Mouse (Mus musculus): ENCODE measurements around the gene Msi2. TPM values are rescaled to one million over a fixed set of nuclear protein-coding genes. Genes with fewer than 3 reads are reported as not detected.

Msi2 gene
- total RNA-seq, 2 experiments from 2014 or later, result 75.8 to 90.1 TPM

DNA sequence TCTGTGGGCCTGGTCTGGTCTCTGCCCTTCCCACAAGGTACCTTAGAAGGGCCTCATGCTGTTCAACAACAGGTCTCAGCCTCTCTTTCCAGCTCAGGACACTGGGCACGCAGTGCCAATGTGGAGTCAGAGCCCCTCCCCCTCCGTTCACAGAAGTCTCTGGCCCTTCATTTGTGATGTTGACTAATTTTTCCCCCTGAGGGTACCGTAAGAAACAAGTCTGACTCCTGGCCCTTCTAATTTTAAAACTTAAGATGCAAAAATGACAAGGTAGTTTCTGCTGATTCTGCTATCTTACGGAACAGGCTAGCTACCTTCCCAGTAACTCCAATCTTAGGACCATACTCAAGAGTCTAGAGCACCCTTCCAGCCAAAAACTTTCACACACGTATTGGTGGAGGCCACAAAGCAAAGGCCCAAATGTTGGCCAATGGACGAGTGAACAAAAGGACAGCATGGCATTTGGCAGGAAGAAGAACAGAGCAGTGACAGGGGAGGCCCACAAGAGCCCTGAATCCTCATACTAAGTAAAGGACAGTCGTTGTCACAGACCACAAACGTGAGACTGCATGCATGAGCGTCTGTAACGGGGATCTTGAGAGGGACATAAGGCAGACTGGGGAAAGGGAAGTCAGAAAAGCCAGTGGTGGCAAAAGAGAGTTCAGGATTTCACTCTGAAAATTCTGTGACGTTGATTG, 120.0 kb downstream of the Msi2 start:
- intact Hi-C loops (cut with DNase I), result no loop called here
- no peak for DNase-seq

DNA sequence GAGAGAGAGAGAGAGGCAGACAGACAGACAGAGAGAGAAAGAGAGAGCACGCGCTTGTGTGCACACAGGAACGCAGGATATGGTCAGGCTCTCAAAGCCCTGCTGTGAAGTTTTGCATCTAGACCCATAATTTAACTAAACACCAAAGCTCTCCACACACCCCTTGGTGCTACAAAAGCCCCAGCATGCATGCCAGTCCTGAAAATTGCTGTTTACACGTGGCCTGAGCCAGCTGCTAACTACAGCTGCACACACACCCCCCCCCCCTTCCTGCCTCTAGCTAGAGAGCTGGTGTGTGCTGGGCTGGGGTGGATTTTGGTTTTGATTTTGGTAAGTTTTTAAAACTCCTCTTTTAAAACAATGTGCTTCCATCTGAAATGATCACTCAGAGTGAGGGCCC, 122.7 kb downstream of the Msi2 start:
- intact Hi-C loops (cut with DNase I), result no loop called here
- DNase-seq, result no peak

DNA sequence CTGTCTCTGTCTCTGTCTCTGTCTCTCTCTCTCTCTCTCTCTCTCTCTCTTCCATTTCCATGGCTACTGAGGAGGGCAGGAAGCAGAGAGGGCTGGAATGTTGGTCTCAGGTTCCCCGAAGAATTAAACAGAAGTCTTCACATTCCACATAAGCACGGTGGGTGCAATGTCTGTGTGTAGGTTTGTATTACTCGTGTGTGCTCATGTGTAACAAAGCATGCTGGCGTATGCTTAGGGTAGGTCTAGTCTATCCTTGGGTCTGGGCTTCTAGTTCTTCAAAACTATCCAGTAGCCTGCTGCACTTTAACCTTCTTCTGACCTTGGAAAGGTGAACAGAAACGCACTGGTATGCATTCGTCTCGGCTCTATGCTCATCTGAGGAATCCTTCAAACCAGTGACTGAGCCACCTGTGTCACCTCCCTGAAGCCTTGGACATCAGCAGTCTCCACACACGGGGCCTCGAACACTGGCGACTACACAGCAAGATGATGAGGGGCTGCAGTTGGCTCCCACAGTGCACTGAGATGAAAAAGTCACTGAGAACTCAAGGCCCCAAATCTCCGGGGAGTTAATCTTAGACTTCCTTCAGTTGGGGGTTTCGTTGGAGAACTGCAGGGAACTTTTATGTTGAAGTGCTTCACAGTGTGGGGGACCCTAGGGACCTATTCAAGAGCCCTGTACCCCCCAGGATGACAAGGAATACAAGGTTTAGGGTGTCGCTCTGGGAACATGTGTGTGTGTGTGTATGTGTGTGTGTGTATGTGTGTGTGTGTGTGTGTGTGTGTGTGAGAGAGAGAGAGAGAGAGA, 123.3 kb downstream of the Msi2 start:
- DNase-seq, result no peak
- intact Hi-C loops (cut with DNase I), result no loop called here

DNA sequence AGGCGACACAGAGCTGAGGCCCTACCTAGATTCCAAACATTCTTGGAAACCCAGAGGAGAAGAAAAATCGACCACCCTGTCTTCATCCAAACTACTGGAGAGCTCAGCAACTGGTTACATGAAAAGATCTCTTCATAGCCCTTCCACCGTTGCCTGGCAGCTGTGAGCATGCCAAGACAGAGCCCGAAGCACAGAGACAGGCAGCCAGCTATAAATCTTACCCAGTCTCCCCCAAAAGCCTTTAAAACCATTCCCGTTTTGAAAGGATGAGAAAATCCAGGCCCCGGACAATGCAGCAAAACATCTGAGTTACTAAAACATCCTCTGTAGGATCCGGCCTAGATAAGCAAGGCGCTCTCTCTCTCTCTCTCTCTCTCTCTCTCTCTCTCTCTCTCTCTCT, 124.3 kb downstream of the Msi2 start:
- intact Hi-C loops (cut with DNase I), result no loop called here

DNA sequence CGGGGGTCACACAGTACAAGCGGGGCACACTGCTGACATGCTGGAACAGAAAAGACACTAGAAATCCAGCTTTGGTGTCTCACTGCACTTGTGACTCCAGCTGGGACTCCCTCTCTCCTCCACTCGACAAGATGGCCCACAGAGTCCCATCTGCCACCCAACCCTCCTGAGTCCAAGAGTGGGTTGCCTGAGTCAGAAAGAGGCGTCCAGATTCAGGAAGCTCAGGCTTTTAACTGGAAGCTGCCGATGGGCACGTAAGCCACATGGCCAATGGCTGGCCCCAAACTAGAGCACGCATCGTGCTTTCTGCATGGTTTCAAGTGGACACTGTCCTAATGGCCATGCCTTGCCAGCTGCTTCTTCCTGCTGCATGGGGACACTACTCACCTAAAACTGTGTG, 126.2 kb downstream of the Msi2 start:
- intact Hi-C loops (cut with DNase I), result no loop called here
- peak; percentile 59 for DNase-seq

More for the DNA sequence above, 124.3 kb downstream of the Msi2 start:
- no peak for DNase-seq

DNA sequence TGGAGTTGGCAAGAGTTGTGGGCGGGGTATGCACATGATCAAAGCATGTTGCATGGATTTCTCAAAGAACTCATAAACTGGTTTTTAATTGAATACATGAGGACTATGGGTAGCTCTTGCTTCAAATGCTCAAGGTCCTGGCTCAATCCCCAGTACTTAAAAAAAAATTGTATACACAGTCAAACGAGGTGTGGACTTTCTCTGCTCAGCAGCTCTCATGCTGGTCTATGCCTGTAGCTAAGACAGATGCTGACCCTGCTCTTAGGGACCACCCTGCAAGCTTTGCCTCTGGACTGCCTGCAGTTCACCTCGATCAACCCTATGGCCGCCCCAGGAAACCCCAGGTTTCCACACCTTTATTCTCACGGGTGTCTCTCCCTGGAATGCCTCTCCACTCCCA, 127.7 kb downstream of the Msi2 start:
- intact Hi-C loops (cut with DNase I), result no loop called here
- DNase-seq, result no peak

DNA sequence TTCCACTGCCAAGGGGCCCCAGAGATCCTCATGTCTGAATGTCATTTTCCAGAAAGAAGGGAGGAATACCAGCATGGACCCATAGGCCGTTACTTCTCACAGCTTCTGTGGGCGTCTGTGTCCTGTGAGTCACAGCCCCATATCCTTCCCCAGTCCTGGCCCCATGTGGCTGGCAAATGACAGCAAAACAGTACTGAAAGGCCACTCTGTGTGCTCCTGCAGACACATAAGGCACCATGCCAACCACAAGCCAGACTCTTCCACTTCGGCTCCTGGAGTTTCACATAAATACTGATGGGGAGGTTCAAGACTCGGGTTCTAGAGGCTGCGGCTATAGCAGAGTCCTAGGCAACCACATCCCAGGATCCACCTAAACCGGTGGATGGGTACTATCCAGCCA, 128.7 kb downstream of the Msi2 start:
- DNase-seq, result peak; percentile 60
- intact Hi-C loops (cut with DNase I), result no loop called here

DNA sequence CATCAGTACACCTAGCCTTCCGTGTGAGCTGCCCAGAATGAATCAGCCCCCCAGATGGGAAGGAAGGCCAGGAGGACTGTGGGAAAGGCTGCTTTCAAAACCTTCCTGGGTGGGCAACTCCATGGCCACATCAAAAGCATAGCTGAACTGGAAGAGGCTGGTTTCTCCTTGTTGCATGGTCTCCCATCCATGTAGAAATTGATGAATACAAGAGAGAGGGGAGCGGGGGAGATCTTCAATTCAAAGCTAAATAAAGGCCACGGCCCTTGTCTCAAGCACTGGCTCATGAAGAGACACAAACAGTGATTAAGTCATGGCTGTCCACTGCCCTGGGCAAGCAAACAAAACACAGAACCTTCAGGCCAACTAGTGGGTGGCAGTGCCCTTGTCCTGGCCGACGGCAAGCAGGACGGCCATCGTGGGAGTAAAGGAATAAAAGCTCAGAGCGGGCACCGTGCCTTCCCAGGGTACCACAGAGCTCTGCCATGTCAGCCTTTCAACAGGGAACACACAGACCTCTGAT, 129.6 kb downstream of the Msi2 start:
- intact Hi-C loops (cut with DNase I), result no loop called here

DNA sequence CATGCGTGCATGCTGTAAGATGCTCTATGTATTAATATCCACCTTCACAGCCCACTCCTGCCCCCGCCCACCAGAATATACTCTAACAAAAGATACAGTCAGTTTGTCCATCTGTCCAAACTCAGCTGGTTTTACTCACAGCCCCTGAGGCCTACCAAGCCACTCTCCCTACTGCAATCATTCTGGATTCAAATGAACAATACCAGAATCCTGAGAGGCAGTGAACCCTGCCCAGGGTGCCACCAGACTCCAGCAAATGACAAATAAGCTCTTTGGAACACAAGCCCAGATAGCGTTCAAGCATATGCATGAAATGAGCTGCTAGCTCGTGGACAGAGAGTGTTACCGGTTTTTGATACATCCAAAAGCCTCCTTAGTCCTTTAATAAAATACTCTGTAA, 130.6 kb downstream of the Msi2 start:
- intact Hi-C loops (cut with DNase I), result no loop called here
- DNase-seq, result no peak

More for the DNA sequence above, 129.6 kb downstream of the Msi2 start:
- peak; percentile 66 for DNase-seq

DNA sequence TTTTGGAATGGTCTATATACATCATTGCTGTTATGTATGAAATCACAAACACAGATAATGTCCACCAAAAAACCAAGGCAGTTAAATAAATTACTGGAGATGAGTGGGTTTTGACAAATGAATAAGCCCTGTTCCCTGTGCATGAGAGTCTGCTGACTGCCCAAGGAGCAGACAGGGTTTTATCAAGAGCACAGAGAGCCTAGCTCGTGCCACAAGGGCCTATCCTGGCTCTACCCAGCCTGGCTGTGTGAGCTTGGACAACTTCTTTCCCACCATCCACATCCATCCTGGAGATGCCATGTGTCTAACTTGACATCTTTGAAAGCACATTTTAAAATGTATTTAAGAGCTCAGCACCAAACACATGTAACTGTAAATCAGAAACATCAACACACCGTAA, 132.4 kb downstream of the Msi2 start:
- DNase-seq, result no peak
- intact Hi-C loops (cut with DNase I), result no loop called here

DNA sequence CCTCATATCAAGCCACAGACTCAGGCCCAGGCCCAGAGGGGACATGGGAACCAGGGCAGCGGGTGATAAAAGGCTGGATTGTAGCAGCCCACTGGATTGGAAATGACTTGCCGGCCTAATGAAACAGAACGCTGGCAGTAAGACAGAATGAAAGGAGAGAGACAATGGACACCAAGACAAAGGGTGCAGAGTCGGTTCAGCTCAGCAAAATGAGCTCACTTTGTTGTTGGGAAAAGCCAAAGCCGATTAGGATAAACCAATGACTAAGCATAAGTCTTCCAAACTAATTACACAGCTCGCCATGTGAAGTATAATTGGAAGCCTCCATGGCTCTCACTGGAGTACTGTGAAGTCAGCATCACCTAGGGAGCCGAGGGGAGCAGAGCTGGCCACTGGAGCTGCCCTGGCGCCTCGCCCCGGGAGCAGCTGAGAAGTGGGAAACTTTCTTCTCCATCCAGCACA, 133.1 kb downstream of the Msi2 start:
- intact Hi-C loops (cut with DNase I), result no loop called here
- DNase-seq, result peak; percentile 73

DNA sequence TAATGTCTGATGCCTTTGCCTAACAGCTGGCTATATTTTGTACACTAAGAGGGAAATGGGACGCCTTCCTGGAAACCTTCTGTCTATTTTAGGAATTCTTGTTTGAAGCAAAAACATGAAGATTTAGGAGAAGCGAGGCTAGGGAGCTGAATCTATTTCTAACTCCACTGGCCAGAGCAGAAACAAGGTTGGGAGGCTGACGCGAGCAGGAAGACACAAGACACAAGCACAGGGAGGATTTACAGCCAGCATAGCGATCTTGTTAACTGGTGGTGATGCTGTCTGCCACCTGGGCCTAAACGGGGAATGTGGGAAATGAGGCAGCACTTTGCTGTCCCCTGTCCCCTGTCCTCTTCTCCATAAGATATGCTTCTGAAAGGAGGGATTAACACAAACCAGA, 134.4 kb downstream of the Msi2 start:
- intact Hi-C loops (cut with DNase I), result no loop called here
- DNase-seq, result no peak

DNA sequence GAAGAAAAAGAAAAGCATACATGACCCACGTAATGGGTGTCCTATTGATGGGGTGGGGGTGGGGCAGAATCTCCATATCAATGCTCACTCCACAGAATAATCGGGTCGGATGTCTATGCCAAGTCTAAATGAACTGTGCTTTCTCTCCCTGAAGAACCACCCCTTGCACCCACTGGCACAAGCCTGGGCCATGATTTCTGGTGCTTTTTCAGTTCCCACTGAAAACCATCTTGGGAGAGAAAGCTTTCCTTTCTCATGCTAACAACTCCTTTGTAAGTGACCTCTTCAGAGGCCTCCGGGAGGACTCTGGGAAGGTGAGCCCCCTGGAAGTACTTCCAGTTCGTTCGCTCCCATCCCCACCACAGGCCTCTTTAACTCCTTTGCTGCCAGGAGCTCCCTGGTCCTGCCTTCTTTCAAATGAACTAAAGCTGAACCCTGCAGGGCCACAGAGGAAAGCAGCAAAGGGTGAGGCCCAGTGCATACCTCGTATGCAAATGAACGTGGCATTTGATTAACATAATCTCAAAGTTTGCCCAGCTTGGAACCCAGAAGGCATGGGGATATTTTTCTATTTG, 135.0 kb downstream of the Msi2 start:
- DNase-seq, result no peak
- intact Hi-C loops (cut with DNase I), result no loop called here

DNA sequence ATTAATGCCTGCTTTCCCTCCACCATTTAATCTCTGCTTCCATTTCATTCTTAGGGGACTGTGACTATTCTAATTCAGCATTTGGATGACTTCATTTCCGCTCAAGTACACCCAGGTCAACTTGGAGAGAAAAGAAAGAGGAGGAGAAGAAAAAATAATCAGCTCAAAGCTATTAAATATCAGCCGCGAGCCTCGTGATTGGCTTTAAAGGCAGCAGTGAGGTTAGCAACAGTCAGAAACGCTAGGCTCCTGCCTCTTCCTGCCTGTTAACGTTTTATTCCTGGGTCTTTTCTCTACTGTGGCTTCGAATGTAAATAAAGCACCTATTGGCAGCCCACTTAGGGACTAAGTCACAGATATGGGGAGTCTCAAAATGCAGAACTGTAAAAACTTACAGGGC, 135.5 kb downstream of the Msi2 start:
- no peak for DNase-seq
- intact Hi-C loops (cut with DNase I), result no loop called here

DNA sequence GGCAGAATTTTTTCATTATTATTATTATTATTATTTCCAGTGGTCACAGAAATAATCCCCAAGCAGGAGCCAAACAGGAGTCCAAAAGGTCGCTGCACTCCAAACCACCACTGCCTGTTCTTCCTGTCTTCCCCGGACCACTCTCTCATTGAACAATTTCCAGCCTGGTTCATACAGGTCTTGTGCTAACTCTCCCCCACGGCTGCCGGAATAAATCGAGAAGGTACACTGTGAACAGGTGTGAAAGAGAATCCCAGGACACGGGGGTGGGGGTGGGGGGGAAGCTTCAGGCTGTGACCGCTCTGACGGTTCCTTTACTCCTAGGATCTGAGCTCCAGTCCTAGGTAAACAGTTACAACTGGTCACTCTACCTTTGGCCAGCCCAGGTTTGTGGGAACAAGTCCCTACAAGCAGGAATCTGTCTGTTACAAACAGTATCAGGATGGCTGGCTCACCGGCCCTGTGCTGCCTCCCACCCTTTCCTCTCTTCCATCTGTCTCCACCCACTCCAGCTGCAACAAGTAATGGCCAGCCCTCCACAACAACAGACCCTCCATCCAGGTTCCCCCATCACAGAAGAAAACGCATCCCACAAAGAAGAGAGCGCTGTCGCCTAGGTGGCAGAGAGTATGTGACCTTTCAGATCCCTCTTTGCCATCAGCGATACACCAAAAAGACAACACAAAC, 136.1 kb downstream of the Msi2 start:
- no peak for DNase-seq
- intact Hi-C loops (cut with DNase I), result no loop called here

DNA sequence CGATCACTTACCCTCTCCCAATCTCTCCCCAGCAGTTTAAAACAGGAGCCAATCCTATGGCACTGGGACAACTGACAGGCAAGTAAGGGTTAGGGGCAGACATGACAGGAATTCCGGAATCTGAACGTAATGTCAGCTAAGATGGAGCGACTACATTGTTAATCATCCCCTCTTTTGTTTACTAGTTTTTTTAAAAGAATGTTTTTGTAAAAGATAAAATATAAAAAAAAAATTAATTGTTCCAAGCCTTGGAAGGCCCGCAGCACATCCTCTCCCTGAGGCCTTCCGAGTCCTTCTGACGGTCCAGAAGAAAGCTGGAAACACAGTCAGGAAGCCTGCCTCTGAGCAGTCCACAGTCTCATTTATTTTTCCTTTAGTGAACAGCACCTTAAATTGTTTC, 136.9 kb downstream of the Msi2 start:
- intact Hi-C loops (cut with DNase I), result no loop called here
- DNase-seq, result no peak

DNA sequence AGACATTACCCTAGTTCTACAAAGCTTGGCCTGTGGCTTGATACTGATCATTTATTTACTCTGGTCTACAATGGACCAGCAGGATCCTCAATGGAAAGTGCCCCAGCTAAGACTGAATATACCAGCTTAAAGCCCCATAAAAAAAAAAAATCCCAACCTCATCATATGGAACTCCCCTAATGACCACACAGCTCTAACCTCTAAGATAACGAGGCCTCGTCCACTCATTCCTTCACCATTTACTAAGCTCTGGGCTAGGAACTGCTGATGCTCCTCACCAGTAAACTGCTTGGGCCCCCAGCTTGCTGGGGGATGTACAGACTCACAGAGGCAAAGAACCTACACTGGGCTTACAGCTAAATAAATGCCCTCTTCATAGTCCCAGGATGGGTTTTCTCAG, 139.6 kb downstream of the Msi2 start:
- DNase-seq, result no peak
- intact Hi-C loops (cut with DNase I), result no loop called here

DNA sequence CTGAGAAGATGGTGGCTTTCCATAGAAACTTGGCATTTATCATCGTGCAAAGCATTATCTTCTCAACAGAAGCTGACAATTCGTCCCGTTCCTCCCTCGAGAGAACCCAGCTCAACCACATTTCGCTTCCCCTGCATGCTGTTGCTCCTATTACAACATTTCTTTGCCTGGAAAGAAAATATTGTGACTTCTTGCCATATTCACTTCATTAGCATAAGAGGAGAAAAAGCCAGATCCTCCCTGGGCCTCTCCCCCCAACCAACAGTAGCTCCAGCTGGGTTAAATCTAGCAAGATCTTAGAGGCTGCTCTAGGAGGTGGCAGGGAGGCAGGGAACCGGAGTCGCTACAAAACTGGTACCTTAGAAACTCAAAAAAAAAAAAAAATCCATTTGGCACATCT, 141.2 kb downstream of the Msi2 start:
- no peak for DNase-seq
- intact Hi-C loops (cut with DNase I), result no loop called here

DNA sequence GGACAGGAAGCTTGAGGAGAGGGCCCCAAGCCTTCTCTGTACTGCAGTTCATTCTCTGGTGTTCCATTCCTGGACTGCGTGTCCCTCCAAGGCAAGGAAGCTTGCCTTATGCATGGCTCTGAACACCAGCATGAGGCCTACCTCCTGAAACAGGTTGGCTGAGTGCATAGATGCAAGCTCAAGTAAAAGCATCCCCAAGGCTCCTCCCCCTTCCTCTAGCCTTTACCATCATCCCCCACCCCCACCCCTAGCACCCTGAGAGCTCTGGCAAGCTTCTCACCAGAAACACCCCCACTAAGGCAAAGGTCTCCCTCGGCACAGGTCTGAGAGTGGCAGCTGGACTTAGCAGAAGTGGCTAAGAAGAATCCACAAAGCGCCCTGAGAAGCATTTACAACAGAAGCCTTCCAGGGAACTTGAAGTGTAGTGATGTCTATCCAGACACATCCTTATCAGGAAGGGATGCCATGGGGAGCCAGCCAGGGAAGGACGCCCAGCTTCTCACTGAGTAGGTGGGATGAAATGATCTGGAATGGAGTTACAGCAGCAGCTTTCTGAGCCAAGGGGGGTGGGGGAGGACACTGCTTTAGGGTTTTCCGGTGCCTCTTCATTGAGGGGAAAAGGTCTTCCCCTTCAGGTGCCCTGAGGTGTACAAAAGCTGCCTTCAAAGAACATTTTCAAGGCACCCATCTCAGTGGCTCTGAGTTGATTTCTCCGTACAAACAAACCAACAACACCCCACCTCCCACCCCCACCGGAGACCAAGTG, 141.9 kb downstream of the Msi2 start:
- intact Hi-C loops (cut with DNase I), result no loop called here
- DNase-seq, result no peak

DNA sequence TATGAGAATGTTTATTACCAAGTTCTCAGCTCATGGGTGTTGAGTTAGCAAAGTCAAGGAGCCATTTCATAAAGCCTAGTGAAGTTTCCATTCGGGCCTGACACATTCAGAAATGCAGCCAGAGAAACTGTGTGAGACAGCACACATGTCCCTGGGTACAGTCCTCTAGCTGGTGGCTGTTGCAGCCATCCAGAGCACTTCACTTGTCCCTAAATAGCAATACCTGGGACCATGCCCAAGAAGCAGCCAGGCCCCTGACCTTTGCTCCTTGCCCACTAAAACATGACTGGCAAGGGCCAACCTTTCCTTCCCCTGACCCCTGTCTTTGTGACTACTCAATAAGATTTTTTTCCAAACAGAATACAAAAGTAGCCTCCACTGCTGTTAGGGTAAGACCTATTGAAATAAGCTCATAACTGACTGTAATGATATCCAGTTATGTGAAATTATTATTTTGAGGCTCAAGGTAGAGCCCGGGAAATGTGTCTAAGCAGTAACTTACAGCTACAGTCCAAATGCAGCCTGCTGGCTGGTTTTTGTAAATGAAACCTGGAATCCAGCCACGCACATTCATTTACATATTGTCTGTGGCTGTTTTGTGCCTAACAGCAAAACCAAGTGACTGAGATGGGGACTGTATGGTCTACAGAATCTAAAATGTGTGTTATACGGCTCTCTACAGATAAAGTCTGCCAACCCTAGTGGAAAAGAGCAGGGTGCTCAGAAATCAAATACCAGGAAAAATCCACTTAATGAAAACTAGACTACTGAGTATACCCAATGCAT, 143.5 kb downstream of the Msi2 start:
- no peak for DNase-seq
- intact Hi-C loops (cut with DNase I), result no loop called here

Data from left cerebral cortex, postnatal 4 days (tissue).